Mouse (Mus musculus) liver, postnatal 0 days (tissue): Measurements from ENCODE around the gene Atad1. TPM values are rescaled to one million over a fixed set of nuclear protein-coding genes. Genes with fewer than 3 reads are reported as not detected.
"Not testable (repeated sequence)": the region's sequence is repeated elsewhere in the genome, so short reads cannot be mapped to it uniquely, and the experiment has no call there.

Source experiments
- ATAC-seq: fragments of 200-750 bp; cut with Nextera tagmentation; 2 replicates; pipeline ENCODE4 v1.8.0; 2017; ENCODE audit warnings: mild to moderate bottlenecking, moderate library complexity
- DNase-seq: peaks from one replicate; pipeline ENCODE4 v3.0.0-alpha.2; 2016
- H3K27ac ChIP-seq: fragments of 300-500 bp; sonication (generic); 2 replicates; pipeline ENCODE4 v1.5.1; 2014; ENCODE audit warnings: antibody characterized with exemption, moderate library complexity, mild to moderate bottlenecking, low read depth
- H3K27me3 ChIP-seq: fragments of 300-500 bp; sonication (generic); 2 replicates; pipeline ENCODE4 v1.6.1; 2014; ENCODE audit warnings: low read length, control low read depth, mixed read lengths; ENCODE audit not compliant: insufficient read depth
- H3K36me3 ChIP-seq: fragments of 300-500 bp; sonication (generic); replicated peaks from 2 replicates; pipeline ENCODE4 v1.6.1; 2014; ENCODE audit warnings: mild to moderate bottlenecking, control low read depth, low read length, moderate library complexity, mixed read lengths; ENCODE audit not compliant: insufficient read depth
- H3K4me1 ChIP-seq: fragments of 300-500 bp; sonication (generic); 2 replicates; pipeline ENCODE4 v1.6.1; 2014; ENCODE audit warnings: antibody characterized with exemption, mild to moderate bottlenecking, control low read depth; ENCODE audit not compliant: insufficient read depth
- H3K4me2 ChIP-seq: fragments of 300-500 bp; sonication (generic); 2 replicates; pipeline ENCODE4 v1.6.1; 2014; ENCODE audit warnings: low read depth, mild to moderate bottlenecking, low read length, moderate library complexity, mixed read lengths
- H3K4me3 ChIP-seq: fragments of 300-500 bp; sonication (generic); 2 replicates; pipeline ENCODE4 v1.5.1; 2014; ENCODE audit warnings: low read depth, low read length
- H3K9ac ChIP-seq: fragments of 300-500 bp; sonication (generic); replicated peaks from 2 replicates; pipeline ENCODE4 v1.6.1; 2014; ENCODE audit warnings: mild to moderate bottlenecking, moderate library complexity
- H3K9me3 ChIP-seq: fragments of 300-500 bp; sonication (generic); 2 replicates; pipeline ENCODE4 v1.6.1; 2016; ENCODE audit warnings: mild to moderate bottlenecking, control low read depth, low read length, mixed read lengths
- CTCF ChIP-seq: sonication (generic); IDR thresholded peaks from 2 replicates; pipeline ENCODE4 v1.5.1; 2016; ENCODE audit warnings: antibody characterized with exemption, low read depth
- EP300 ChIP-seq: IDR thresholded peaks from 2 replicates; pipeline ENCODE4 v1.6.1; 2016; ENCODE audit warnings: antibody characterized with exemption, low read depth, mild to moderate bottlenecking
- WGBS: fragments of 180-500 bp; shearing (Covaris S2); extraction: QIAGEN DNeasy Blood & Tissue Kit; methylation state at CpG from one replicate; pipeline ENCODE4 v1.1.7; 2014; ENCODE audit not compliant: insufficient replicate concordance; 5-methylcytosine and 5-hydroxymethylcytosine counted together
- polyA plus RNA-seq: library from polyadenylated mRNA; unstranded; fragments of >200 nt; fragmentation: Nextera tagmentation; extraction: Ambion mirVana; gene quantifications from 2 replicates; pipeline ENCODE4 v1.2.1, GENCODE M21; 2015

Gene Atad1
- polyA plus RNA-seq = 25.9 and 26.0 TPM in 2 replicates

- no peaks in the 10 kb centered on the region for H3K27me3 ChIP-seq
- no peaks in the 10 kb centered on the region for H3K9me3 ChIP-seq
- H3K36me3 ChIP-seq = no peaks in the 10 kb centered on the region
- WGBS = 90% methylated on average over 4 of the region's 4 CpGs
- TF ChIP-seq EP300 = no peak
- ATAC-seq (no peak), DNase-seq (no peak)
- H3K4me3 ChIP-seq = no peak within 1 kb of the TSS
- H3K27ac ChIP-seq = no peak within 1 kb of the TSS
- no peaks in the 10 kb centered on the region for H3K4me1 ChIP-seq
- no peak within 1 kb of the TSS for H3K4me2 ChIP-seq
- H3K9ac ChIP-seq = no peak within 1 kb of the TSS
Observed at GRCm38 (mm10) chr19:32739686-32740085, at the start of gene Atad1. TSS of gene Atad1 (minus strand) at chr19:32739786.

GRCm38 (mm10) chr19:32788016-32788415, 48.4 kb upstream of the Atad1 start:
- not testable (repeated sequence) for H3K9me3 ChIP-seq, H3K4me2 ChIP-seq, ATAC-seq, H3K9ac ChIP-seq, H3K27ac ChIP-seq, H3K27me3 ChIP-seq, H3K36me3 ChIP-seq, DNase-seq, H3K4me3 ChIP-seq
- H3K4me1 ChIP-seq = peaks cover 23% of the 10 kb centered on the region
- WGBS = 66% methylated on average over 3 of the region's 3 CpGs

GRCm38 (mm10) chr19:32787388-32787787, 47.8 kb upstream of the Atad1 start:
- H3K27ac ChIP-seq, H3K4me2 ChIP-seq, H3K36me3 ChIP-seq, H3K4me3 ChIP-seq, DNase-seq, ATAC-seq, H3K9ac ChIP-seq, H3K9me3 ChIP-seq, H3K27me3 ChIP-seq: not testable (repeated sequence)
- 31% methylated on average over 4 of the region's 4 CpGs for WGBS
- peaks cover 23% of the 10 kb centered on the region for H3K4me1 ChIP-seq

GRCm38 (mm10) chr19:32781305-32782071, 41.9 kb upstream of the Atad1 start:
- no peak overlapping the region for H3K27ac ChIP-seq
- no peak for ATAC-seq
- TF ChIP-seq EP300 (no peak), CTCF (no peak)
- no peak overlapping the region for H3K9ac ChIP-seq
- peaks cover 11% of the 10 kb centered on the region for H3K4me1 ChIP-seq
- H3K4me3 ChIP-seq = no peak overlapping the region
- WGBS = 82% methylated on average over 5 of the region's 5 CpGs
- H3K27me3 ChIP-seq = no peaks in the 10 kb centered on the region
- DNase-seq = no peak
- H3K9me3 ChIP-seq = no peaks in the 10 kb centered on the region
- peaks cover 9% of the 10 kb centered on the region; the same call in 1 of the 2 replicates for H3K36me3 ChIP-seq
- H3K4me2 ChIP-seq = no peak overlapping the region

GRCm38 (mm10) chr19:32779131-32779530, 39.5 kb upstream of the Atad1 start:
- TF ChIP-seq CTCF (no peak), EP300 (no peak)
- WGBS = 47% methylated on average over 3 of the region's 3 CpGs
- Histone ChIP-seq H3K36me3 (peaks cover 11% of the 10 kb centered on the region; the same call in 1 of the 2 replicates), H3K9me3 (no peaks in the 10 kb centered on the region), H3K4me1 (peaks cover 6% of the 10 kb centered on the region; the same call in 1 of the 2 replicates), H3K4me2 (no peak overlapping the region), H3K9ac (no peak overlapping the region), H3K27me3 (no peaks in the 10 kb centered on the region), H3K4me3 (no peak overlapping the region), H3K27ac (no peak overlapping the region)
- DNase-seq (no peak), ATAC-seq (no peak)

- DNase-seq (no peak), ATAC-seq (no peak)
- Histone ChIP-seq H3K27ac (no peak overlapping the region), H3K9ac (no peak overlapping the region), H3K9me3 (no peaks in the 10 kb centered on the region), H3K4me1 (peaks cover 6% of the 10 kb centered on the region; the same call in 1 of the 2 replicates), H3K27me3 (no peaks in the 10 kb centered on the region), H3K4me2 (no peak overlapping the region), H3K4me3 (no peak overlapping the region), H3K36me3 (0 out of 2 replicates have a peak, but pooled peaks cover 9% of the 10 kb centered on the region)
- 24% methylated on average over 2 of the region's 2 CpGs for WGBS
- TF ChIP-seq EP300 (no peak), CTCF (no peak)
Observed at GRCm38 (mm10) chr19:32778411-32778810, 38.8 kb upstream of the Atad1 start.
